Comparison of ENCODE assay signal across 9 mouse cellular contexts in the genomic region with DNA sequence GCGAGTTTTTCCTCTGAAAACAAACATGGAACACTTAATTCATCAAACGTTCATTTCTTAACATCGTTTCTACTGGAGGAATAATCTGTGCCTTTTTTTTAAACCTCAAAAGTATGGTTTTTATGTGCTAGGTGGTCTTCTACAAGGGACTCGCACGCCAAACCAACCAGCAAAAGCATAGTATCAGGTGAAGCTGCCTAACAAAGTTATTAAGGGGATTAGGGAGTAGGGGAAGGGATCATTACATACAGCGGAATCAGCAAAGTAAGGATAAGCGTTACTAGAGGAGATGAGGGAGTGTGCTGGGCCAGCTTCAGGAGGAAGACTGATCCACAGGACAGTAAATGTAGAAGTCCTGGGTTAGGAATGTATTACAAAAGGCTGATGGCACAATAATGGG. TPM values are rescaled to one million over a fixed set of nuclear protein-coding genes. Genes with fewer than 3 reads are reported as not detected.
A peak's percentile ranks its signal among the peaks of the same experiment; 100 is the strongest.
DNase-seq lines count a peak whose midpoint lies in the region; ATAC-seq and TF ChIP-seq lines count a peak whose summit lies in the region.
"Had no signal": no experiment of that assay in that cellular context is flagged by ENCODE, and none has a peak within 500 bp of the region (broad histone marks: within the 10 kb centered on the region; RNA-seq: fewer than 3 reads in every experiment).

No protein-coding gene starts in this region.

- TF ChIP-seq CTCF in layer of hippocampus, adult 2 months (conservative IDR thresholded peaks at IDR 0.05) = no peak

- peak; percentile 22; the same call in 1 of the 2 replicates for ATAC-seq in embryonic facial prominence, embryonic 11.5 days (replicated peaks; ENCODE audit: insufficient number of reproducible peaks, low FRiP score, low TSS enrichment, low read depth)
- ATAC-seq in intestine, embryonic 15.5 days = peak; percentile 16; the same call in 1 of the 2 replicates
- 0 out of 2 replicates have a peak, but pooled peaks have one; percentile 1 for ATAC-seq in neural tube, embryonic 14.5 days (ENCODE audit: low read depth)

- no peak for DNase-seq in layer of hippocampus, adult 2 months (ENCODE audit: low spot score in 2 of 2)
- DNase-seq in layer of hippocampus, adult 9-10 months (ENCODE audit: low spot score) = no peak
- peak; percentile 4 for DNase-seq in embryonic facial prominence, embryonic 11.5 days (ENCODE audit: low spot score)
- DNase-seq in embryo, embryonic 10.5 days (ENCODE audit: low spot score) = no peak
- DNase-seq in spleen, postnatal 10 days (ENCODE audit: low spot score in 2 of 2) = no peak
- no peak for DNase-seq in cerebellum, postnatal 10 days

- no peak overlapping the region for H3K9ac ChIP-seq in embryonic facial prominence, embryonic 11.5 days (replicated peaks; ENCODE audit: low read length)
- H3K9ac ChIP-seq in intestine, embryonic 15.5 days = peak overlapping the region; percentile 37; the same call in 1 of the 2 replicates
- no peak overlapping the region for H3K9ac ChIP-seq in neural tube, embryonic 14.5 days (replicated peaks; ENCODE audit: low read depth, low read length)

- no peaks in the 10 kb centered on the region for H3K4me1 ChIP-seq in embryonic facial prominence, embryonic 11.5 days (ENCODE audit: control insufficient read depth, insufficient read depth, low read length)
- no peaks in the 10 kb centered on the region for H3K4me1 ChIP-seq in intestine, embryonic 15.5 days (replicated peaks)
- H3K4me1 ChIP-seq in neural tube, embryonic 14.5 days (ENCODE audit: control insufficient read depth, insufficient read depth, low read length) = peaks cover 3% of the 10 kb centered on the region; the same call in 1 of the 2 replicates

- H3K27me3 ChIP-seq in embryonic facial prominence, embryonic 11.5 days (ENCODE audit: control insufficient read depth, insufficient read depth, low read length) = no peaks in the 10 kb centered on the region
- H3K27me3 ChIP-seq in intestine, embryonic 15.5 days (replicated peaks) = no peaks in the 10 kb centered on the region
- H3K27me3 ChIP-seq in neural tube, embryonic 14.5 days (ENCODE audit: control insufficient read depth, insufficient read depth, low read length) = no peaks in the 10 kb centered on the region

- peak overlapping the region; percentile 94 for H3K4me3 ChIP-seq in layer of hippocampus, adult 2 months
- H3K4me3 ChIP-seq in embryonic facial prominence, embryonic 11.5 days (ENCODE audit: low read depth, low read length) = peak overlapping the region; percentile 86
- peak overlapping the region; percentile 87 for H3K4me3 ChIP-seq in intestine, embryonic 15.5 days (replicated peaks)
- peak overlapping the region; percentile 95 for H3K4me3 ChIP-seq in neural tube, embryonic 14.5 days (ENCODE audit: low read depth, low read length)

- WGBS in embryonic facial prominence, embryonic 11.5 days = 5% methylated on average over 7 of the region's 7 CpGs
- WGBS in intestine, embryonic 15.5 days = 11% methylated on average over 7 of the region's 7 CpGs
- 11% methylated on average over 7 of the region's 7 CpGs for WGBS in neural tube, embryonic 14.5 days

- no peaks in the 10 kb centered on the region for H3K9me3 ChIP-seq in embryonic facial prominence, embryonic 11.5 days (replicated peaks; ENCODE audit: control insufficient read depth, low read length)
- H3K9me3 ChIP-seq in intestine, embryonic 15.5 days = no peaks in the 10 kb centered on the region
- H3K9me3 ChIP-seq in neural tube, embryonic 14.5 days (ENCODE audit: control insufficient read depth, low read length) = no peaks in the 10 kb centered on the region

- peak overlapping the region; percentile 47 for H3K4me2 ChIP-seq in embryonic facial prominence, embryonic 11.5 days (ENCODE audit: low read depth, low read length)
- H3K4me2 ChIP-seq in intestine, embryonic 15.5 days (replicated peaks) = peak overlapping the region; percentile 86
- peak overlapping the region; percentile 87 for H3K4me2 ChIP-seq in neural tube, embryonic 14.5 days (ENCODE audit: low read depth, low read length)

- no peaks in the 10 kb centered on the region for H3K36me3 ChIP-seq in embryonic facial prominence, embryonic 11.5 days (replicated peaks; ENCODE audit: control insufficient read depth, insufficient read depth, low read depth, low read length)
- H3K36me3 ChIP-seq in intestine, embryonic 15.5 days = no peaks in the 10 kb centered on the region
- 0 out of 2 replicates have a peak, but pooled peaks cover under 1% of the 10 kb centered on the region for H3K36me3 ChIP-seq in neural tube, embryonic 14.5 days (ENCODE audit: control insufficient read depth, insufficient read depth, low read length)

- H3K27ac ChIP-seq in layer of hippocampus, adult 2 months = no peak overlapping the region
- H3K27ac ChIP-seq in embryonic facial prominence, embryonic 11.5 days (replicated peaks; ENCODE audit: low read depth, low read length) = no peak overlapping the region
- no peak overlapping the region for H3K27ac ChIP-seq in intestine, embryonic 15.5 days
- H3K27ac ChIP-seq in neural tube, embryonic 14.5 days (ENCODE audit: low read depth, low read length) = no peak overlapping the region

RNA-seq across cellular contexts. Expression of a gene that starts 0.6 kb away (rescaled TPM):
- 10 to 100 TPM; 14.7 to 16.6 TPM for total RNA-seq in layer of hippocampus, adult 2 months (2021)
- 28.3 and 36.1 TPM in 2 replicates for polyA plus RNA-seq in embryonic facial prominence, embryonic 11.5 days (2014; fragmentation: Nextera tagmentation; extraction: Ambion mirVana)
- 11.6 and 11.9 TPM in 2 replicates for polyA plus RNA-seq in intestine, embryonic 15.5 days (2015; fragmentation: Nextera tagmentation; extraction: Ambion mirVana)
- polyA plus RNA-seq in neural tube, embryonic 14.5 days (2014; fragmentation: Nextera tagmentation; extraction: Ambion mirVana) = 24.1 and 30.7 TPM in 2 replicates

RNA-seq across cellular contexts. Expression of a gene that starts 15.4 kb away (rescaled TPM):
- not detected for total RNA-seq in layer of hippocampus, adult 2 months (2021)
- polyA plus RNA-seq in embryonic facial prominence, embryonic 11.5 days (2014; fragmentation: Nextera tagmentation; extraction: Ambion mirVana) = not detected in 2 replicates
- not detected in 2 replicates for polyA plus RNA-seq in intestine, embryonic 15.5 days (2015; fragmentation: Nextera tagmentation; extraction: Ambion mirVana)
- not detected in 2 replicates for polyA plus RNA-seq in neural tube, embryonic 14.5 days (2014; fragmentation: Nextera tagmentation; extraction: Ambion mirVana)
- total RNA-seq: megakaryocyte-erythroid progenitor cell, adult 5-6 weeks had no signal

RNA-seq across cellular contexts. Expression of a gene that starts 42.7 kb away (rescaled TPM):
- not detected for total RNA-seq in layer of hippocampus, adult 2 months (2021)
- polyA plus RNA-seq in embryonic facial prominence, embryonic 11.5 days (2014; fragmentation: Nextera tagmentation; extraction: Ambion mirVana) = not detected in 2 replicates
- not detected in 2 replicates for polyA plus RNA-seq in intestine, embryonic 15.5 days (2015; fragmentation: Nextera tagmentation; extraction: Ambion mirVana)
- polyA plus RNA-seq in neural tube, embryonic 14.5 days (2014; fragmentation: Nextera tagmentation; extraction: Ambion mirVana) = 0.44 TPM in 1 of 2 replicates, not detected in the other
- total RNA-seq: megakaryocyte-erythroid progenitor cell, adult 5-6 weeks had no signal

RNA-seq across cellular contexts. Expression of a gene that starts 56.8 kb away (rescaled TPM):
- total RNA-seq in layer of hippocampus, adult 2 months (2021) = 1 to 10 TPM; 7.8 to 8.3 TPM
- 4.6 and 4.7 TPM in 2 replicates for polyA plus RNA-seq in embryonic facial prominence, embryonic 11.5 days (2014; fragmentation: Nextera tagmentation; extraction: Ambion mirVana)
- polyA plus RNA-seq in intestine, embryonic 15.5 days (2015; fragmentation: Nextera tagmentation; extraction: Ambion mirVana) = 0.48 and 0.55 TPM in 2 replicates
- 15.6 and 17.9 TPM in 2 replicates for polyA plus RNA-seq in neural tube, embryonic 14.5 days (2014; fragmentation: Nextera tagmentation; extraction: Ambion mirVana)
